Mouse (Mus musculus) thymus, postnatal 14 days (tissue): ENCODE results near the gene Fuk.
"Not testable (repeated sequence)": the region's sequence is repeated elsewhere in the genome, so short reads cannot be mapped to it uniquely, and the experiment has no call there.

Source experiments
- DNase-seq: peaks from one replicate; pipeline ENCODE4 v3.0.0; 2021

The Fuk gene

GRCm38 (mm10) chr8:110861347-110862025 lies 40.8 kb downstream of the Fuk start:
- not testable (repeated sequence) for DNase-seq

- DNase-seq, result no peak
Measured at GRCm38 (mm10) chr8:110859651-110860501, 42.4 kb downstream of the Fuk start.

- DNase-seq, result peak; percentile 9
Measured at GRCm38 (mm10) chr8:110856760-110857461, 45.4 kb downstream of the Fuk start.

- not testable (repeated sequence) for DNase-seq
Measured at GRCm38 (mm10) chr8:110856073-110856472, 46.2 kb downstream of the Fuk start.

- DNase-seq, result no peak
Measured at GRCm38 (mm10) chr8:110851186-110851585, 51.1 kb downstream of the Fuk start.

- no peak for DNase-seq
Measured at GRCm38 (mm10) chr8:110847645-110848495, 54.4 kb downstream of the Fuk start.

GRCm38 (mm10) chr8:110847171-110847549 lies 55.1 kb downstream of the Fuk start:
- no peak for DNase-seq

GRCm38 (mm10) chr8:110846405-110847170 lies 55.7 kb downstream of the Fuk start, which contains the start of the genes Cog4 and Sf3b3:
Gene Cog4 (plus strand): TSS chr8:110846600.
Gene Sf3b3 (minus strand): TSS chr8:110846787.
- peak; percentile 89 for DNase-seq

- peak; percentile 30 for DNase-seq
Measured at GRCm38 (mm10) chr8:110845821-110846404, 56.4 kb downstream of the Fuk start.

- DNase-seq, result no peak
Measured at GRCm38 (mm10) chr8:110844941-110845340, 57.3 kb downstream of the Fuk start.

- no peak for DNase-seq
Measured at GRCm38 (mm10) chr8:110843207-110843606, 59.1 kb downstream of the Fuk start.

GRCm38 (mm10) chr8:110842012-110842574 lies 60.2 kb downstream of the Fuk start:
- DNase-seq, result no peak
